Mouse (Mus musculus): ENCODE data around the gene Abat. TPM values are rescaled to one million over a fixed set of nuclear protein-coding genes. Genes with fewer than 3 reads are reported as not detected.

Abat gene
- total and polyA plus RNA-seq, 3 experiments: 5.7 to 11.5 (median 6.9) TPM

DNA sequence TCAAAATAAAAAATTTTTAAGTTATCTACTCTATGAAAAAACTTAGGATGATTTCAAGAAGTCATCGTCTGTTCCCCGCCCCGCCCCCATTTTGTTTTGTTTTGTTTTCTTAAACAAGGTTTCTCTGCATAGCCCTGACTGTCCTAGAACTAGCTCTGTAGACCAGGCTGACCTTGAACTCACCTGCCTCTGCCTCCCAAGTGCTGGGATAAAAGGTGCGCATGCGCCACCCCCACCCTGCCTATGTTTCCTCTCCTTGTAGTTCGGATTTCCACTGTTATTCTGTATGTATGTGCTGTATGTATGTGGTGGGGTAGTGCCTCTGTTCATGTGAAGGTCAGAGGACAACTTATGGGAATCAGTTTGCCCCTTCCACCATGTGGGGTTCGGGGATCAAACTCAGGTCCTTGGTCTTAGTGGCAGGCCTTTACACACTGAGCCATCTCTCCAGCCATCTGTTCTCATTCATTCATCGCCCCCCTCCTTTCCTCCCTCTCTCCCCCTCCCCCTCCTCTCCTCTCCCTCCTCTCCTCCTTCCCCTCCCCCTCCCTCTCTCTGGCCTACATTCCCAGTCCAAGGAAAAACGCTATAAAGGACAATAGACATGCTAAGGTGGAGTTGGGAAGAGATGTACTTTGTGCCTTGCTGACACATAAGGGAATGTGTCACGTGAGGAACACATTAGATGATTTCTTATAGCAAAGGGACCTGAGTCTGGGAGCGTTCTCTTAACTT is 21.4 kb downstream of the Abat start:
- Histone ChIP-seq H3K36me3 (ENCODE audit: control insufficient read depth, insufficient read depth, low read length) (no peaks in the 10 kb centered on the region), H3K4me3 (no peak overlapping the region), H3K27ac (peak overlapping the region; percentile 0; the same call in 1 of the 2 replicates), H3K27me3 (ENCODE audit: control insufficient read depth, insufficient read depth, low read length) (no peaks in the 10 kb centered on the region), H3K4me1 (ENCODE audit: control insufficient read depth, insufficient read depth, low read length) (no peaks in the 10 kb centered on the region), H3K9ac (ENCODE audit: low read depth, low read length) (no peak overlapping the region), H3K79me2 (replicated peaks; ENCODE audit: control insufficient read depth, insufficient read depth, low read length) (no peaks in the 10 kb centered on the region)
- no peak for TF ChIP-seq CTCF (IDR thresholded peaks at IDR 0.05)
- TF ChIP-seq EP300 (IDR thresholded peaks at IDR 0.05; ENCODE audit: insufficient read depth, low read depth, low read length): no peak
- no peak for TF ChIP-seq POLR2A (IDR thresholded peaks at IDR 0.05; ENCODE audit: insufficient read depth, low read depth, low read length)
- intact Hi-C loops (cut with DNase I): no loop called here
- no peak for DNase-seq
- WGBS: 84% methylated on average over 11 of the region's 11 CpGs

DNA sequence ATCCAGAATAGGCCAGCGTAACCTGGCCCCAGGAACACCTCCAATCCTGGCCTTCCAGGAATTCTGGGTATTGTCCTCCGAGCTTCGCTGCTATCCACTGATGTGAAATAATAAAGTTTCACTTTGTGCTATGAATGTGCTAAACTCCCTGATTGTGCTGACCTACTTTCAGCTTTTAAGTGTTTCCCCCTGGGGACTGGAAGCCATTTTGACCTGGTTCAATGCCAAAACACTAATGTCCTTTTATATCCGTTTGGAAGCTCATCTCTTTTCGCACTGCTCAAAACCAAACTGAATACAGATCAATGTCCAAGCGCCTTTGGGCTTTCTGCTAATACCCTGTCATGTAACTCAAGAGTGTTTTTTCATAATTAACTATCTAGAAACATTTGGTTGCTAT is 22.2 kb downstream of the Abat start:
- 72% methylated on average over 6 of the region's 6 CpGs for WGBS
- TF ChIP-seq CTCF (IDR thresholded peaks at IDR 0.05) (no peak), POLR2A (IDR thresholded peaks at IDR 0.05; ENCODE audit: insufficient read depth, low read depth, low read length) (no peak)
- H3K9ac ChIP-seq (ENCODE audit: low read depth, low read length): no peak overlapping the region
- H3K27me3 ChIP-seq (ENCODE audit: control insufficient read depth, insufficient read depth, low read length): no peaks in the 10 kb centered on the region
- peak in 1 of 2 experiments; percentile 14 for DNase-seq
- no peaks in the 10 kb centered on the region for H3K36me3 ChIP-seq (ENCODE audit: control insufficient read depth, insufficient read depth, low read length)
- no peaks in the 10 kb centered on the region for H3K4me1 ChIP-seq (ENCODE audit: control insufficient read depth, insufficient read depth, low read length)
- H3K4me3 ChIP-seq: no peak overlapping the region
- intact Hi-C loops (cut with DNase I): no loop called here
- H3K79me2 ChIP-seq (replicated peaks; ENCODE audit: control insufficient read depth, insufficient read depth, low read length): no peaks in the 10 kb centered on the region
- peak overlapping the region; percentile 0 for H3K27ac ChIP-seq

GRCm38 (mm10) chr16:8539150-8539865 is 26.1 kb downstream of the Abat start:
- intact Hi-C loops (cut with DNase I): no loop called here
- no peak overlapping the region for H3K4me3 ChIP-seq
- no peak overlapping the region for H3K9ac ChIP-seq (ENCODE audit: low read depth, low read length)
- H3K4me1 ChIP-seq (ENCODE audit: control insufficient read depth, insufficient read depth, low read length): peaks cover 4% of the 10 kb centered on the region; the same call in 1 of the 2 replicates
- no peak for DNase-seq
- H3K79me2 ChIP-seq (replicated peaks; ENCODE audit: control insufficient read depth, insufficient read depth, low read length): no peaks in the 10 kb centered on the region
- H3K27me3 ChIP-seq (ENCODE audit: control insufficient read depth, insufficient read depth, low read length): no peaks in the 10 kb centered on the region
- no peak for TF ChIP-seq POLR2A (IDR thresholded peaks at IDR 0.05; ENCODE audit: insufficient read depth, low read depth, low read length)
- TF ChIP-seq CTCF (IDR thresholded peaks at IDR 0.05): no peak
- TF ChIP-seq EP300 (IDR thresholded peaks at IDR 0.05; ENCODE audit: insufficient read depth, low read depth, low read length): no peak
- no peak overlapping the region for H3K27ac ChIP-seq
- WGBS: 74% methylated on average over 9 of the region's 9 CpGs
- no peaks in the 10 kb centered on the region for H3K36me3 ChIP-seq (ENCODE audit: control insufficient read depth, insufficient read depth, low read length)

DNA sequence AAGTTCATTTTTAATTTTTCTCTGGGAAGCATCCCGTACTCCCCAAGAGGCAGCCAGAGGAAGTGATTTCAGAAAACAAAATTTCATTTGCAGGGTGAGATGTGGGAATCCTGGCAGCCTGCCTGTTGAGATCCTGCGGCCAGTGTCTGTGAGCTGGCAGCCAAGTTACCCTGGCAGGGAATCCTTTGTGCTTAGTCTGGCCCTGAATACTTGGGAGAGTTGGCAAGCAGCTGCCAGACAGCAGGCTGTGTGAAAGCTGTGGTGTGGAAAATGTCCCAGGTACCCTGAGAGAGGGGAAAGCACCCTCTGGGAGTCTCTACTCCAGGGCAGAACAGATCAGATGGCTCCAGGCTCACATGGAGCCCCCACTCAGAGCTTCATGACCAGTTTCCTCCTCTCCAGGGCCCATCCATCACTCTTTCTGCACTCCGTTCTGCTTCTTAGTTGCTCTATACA is 27.7 kb downstream of the Abat start:
- peaks cover 4% of the 10 kb centered on the region; the same call in 1 of the 2 replicates for H3K4me1 ChIP-seq (ENCODE audit: control insufficient read depth, insufficient read depth, low read length)
- H3K27ac ChIP-seq: no peak overlapping the region
- no peak overlapping the region for H3K4me3 ChIP-seq
- WGBS: 14% methylated on average over 3 of the region's 3 CpGs
- peak; percentile 72 to 86 for DNase-seq
- intact Hi-C loops (cut with DNase I): no loop called here
- no peaks in the 10 kb centered on the region for H3K79me2 ChIP-seq (replicated peaks; ENCODE audit: control insufficient read depth, insufficient read depth, low read length)
- no peak overlapping the region for H3K9ac ChIP-seq (ENCODE audit: low read depth, low read length)
- H3K27me3 ChIP-seq (ENCODE audit: control insufficient read depth, insufficient read depth, low read length): no peaks in the 10 kb centered on the region
- H3K36me3 ChIP-seq (ENCODE audit: control insufficient read depth, insufficient read depth, low read length): no peaks in the 10 kb centered on the region
- TF ChIP-seq CTCF (IDR thresholded peaks at IDR 0.05): peak; percentile 48
- no peak for TF ChIP-seq POLR2A (IDR thresholded peaks at IDR 0.05; ENCODE audit: insufficient read depth, low read depth, low read length)

DNA sequence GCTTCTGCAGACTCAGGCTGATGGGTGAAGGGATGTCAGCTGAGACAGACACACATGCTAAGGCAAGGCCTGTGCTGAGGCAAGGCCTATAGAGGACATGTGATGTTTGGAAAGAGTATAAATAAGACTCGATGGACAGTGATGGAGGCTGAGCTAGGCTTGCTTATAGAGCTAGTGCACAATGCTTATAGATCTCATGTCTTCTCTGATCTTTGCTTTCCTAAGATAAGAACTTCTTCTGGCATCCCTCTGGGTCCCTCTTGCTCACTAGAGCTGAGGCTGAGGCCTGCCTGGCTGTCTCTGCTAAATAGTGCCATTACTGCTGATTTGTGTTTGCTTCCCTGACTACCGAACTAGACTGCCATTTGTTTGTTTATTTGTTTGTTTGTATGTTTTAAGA is 34.6 kb downstream of the Abat start:
- no peaks in the 10 kb centered on the region for H3K27me3 ChIP-seq (ENCODE audit: control insufficient read depth, insufficient read depth, low read length)
- TF ChIP-seq POLR2A (IDR thresholded peaks at IDR 0.05; ENCODE audit: insufficient read depth, low read depth, low read length) (no peak), CTCF (IDR thresholded peaks at IDR 0.05) (no peak), EP300 (IDR thresholded peaks at IDR 0.05; ENCODE audit: insufficient read depth, low read depth, low read length) (no peak)
- H3K4me1 ChIP-seq (ENCODE audit: control insufficient read depth, insufficient read depth, low read length): no peaks in the 10 kb centered on the region
- H3K27ac ChIP-seq: no peak overlapping the region
- no peaks in the 10 kb centered on the region for H3K36me3 ChIP-seq (ENCODE audit: control insufficient read depth, insufficient read depth, low read length)
- H3K4me3 ChIP-seq: no peak overlapping the region
- WGBS: 95% methylated on average over 2 of the region's 2 CpGs
- intact Hi-C loops (cut with DNase I): no loop called here
- no peaks in the 10 kb centered on the region for H3K79me2 ChIP-seq (replicated peaks; ENCODE audit: control insufficient read depth, insufficient read depth, low read length)
- DNase-seq: no peak
- no peak overlapping the region for H3K9ac ChIP-seq (ENCODE audit: low read depth, low read length)

DNA sequence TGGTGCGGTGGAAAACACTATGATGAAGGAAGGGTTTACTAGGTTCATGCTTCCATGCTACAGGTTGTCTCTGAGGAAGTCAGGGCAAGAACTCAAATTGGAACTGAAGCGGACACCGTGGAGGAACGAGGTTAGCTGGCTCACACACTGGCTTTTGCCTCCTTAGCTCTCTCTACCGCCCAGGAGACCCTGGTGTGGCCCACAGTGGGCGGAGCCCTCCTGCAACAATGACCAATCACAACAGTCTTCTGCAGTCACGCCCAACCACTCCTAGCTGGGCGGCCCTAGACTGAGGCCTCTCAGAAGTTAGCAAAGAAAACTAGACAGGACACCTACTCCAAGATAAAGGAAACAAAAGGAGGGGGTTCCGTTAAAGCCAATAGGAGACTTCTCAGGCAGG is 36.3 kb downstream of the Abat start:
- Histone ChIP-seq H3K4me3 (no peak overlapping the region), H3K9ac (ENCODE audit: low read depth, low read length) (no peak overlapping the region), H3K27ac (no peak overlapping the region), H3K79me2 (replicated peaks; ENCODE audit: control insufficient read depth, insufficient read depth, low read length) (no peaks in the 10 kb centered on the region), H3K36me3 (ENCODE audit: control insufficient read depth, insufficient read depth, low read length) (no peaks in the 10 kb centered on the region), H3K4me1 (ENCODE audit: control insufficient read depth, insufficient read depth, low read length) (no peaks in the 10 kb centered on the region), H3K27me3 (ENCODE audit: control insufficient read depth, insufficient read depth, low read length) (no peaks in the 10 kb centered on the region)
- TF ChIP-seq POLR2A (IDR thresholded peaks at IDR 0.05; ENCODE audit: insufficient read depth, low read depth, low read length) (no peak), EP300 (IDR thresholded peaks at IDR 0.05; ENCODE audit: insufficient read depth, low read depth, low read length) (no peak), CTCF (IDR thresholded peaks at IDR 0.05) (no peak)
- 60% methylated on average over 9 of the region's 9 CpGs for WGBS
- DNase-seq: no peak
- intact Hi-C loops (cut with DNase I): no loop called here

Measured in heart, adult 2 months (tissue).